Mouse (Mus musculus): ENCODE measurements around the gene Rhox3h.
"Not testable (repeated sequence)": the region's sequence is repeated elsewhere in the genome, so short reads cannot be mapped to it uniquely, and the experiment has no call there.

Gene Rhox3h

DNA sequence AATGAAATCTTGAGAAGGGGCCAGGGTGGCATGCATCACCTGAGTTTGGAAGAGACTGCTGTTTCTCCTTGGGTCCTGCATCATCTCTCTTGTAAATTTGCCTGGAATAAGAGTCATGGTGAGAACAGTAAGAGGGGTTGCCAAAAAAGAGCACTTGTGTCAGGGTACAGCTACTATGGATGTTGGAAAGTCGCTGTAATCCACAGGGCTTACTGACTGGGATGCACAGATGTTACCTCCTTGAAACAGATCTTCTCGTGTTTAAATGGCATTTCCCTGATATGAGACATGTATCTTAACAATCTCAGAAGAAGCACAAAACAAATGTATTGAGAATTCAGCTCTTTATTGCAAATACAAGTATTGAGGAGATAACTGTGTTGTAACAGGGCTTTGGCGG, at the start of gene Rhox3h:
Rhox3h (minus strand) TSS at position 101 of the 400 bp plus-strand sequence.
- not testable (repeated sequence) for DNase-seq (ENCODE audit: low spot score)

DNA sequence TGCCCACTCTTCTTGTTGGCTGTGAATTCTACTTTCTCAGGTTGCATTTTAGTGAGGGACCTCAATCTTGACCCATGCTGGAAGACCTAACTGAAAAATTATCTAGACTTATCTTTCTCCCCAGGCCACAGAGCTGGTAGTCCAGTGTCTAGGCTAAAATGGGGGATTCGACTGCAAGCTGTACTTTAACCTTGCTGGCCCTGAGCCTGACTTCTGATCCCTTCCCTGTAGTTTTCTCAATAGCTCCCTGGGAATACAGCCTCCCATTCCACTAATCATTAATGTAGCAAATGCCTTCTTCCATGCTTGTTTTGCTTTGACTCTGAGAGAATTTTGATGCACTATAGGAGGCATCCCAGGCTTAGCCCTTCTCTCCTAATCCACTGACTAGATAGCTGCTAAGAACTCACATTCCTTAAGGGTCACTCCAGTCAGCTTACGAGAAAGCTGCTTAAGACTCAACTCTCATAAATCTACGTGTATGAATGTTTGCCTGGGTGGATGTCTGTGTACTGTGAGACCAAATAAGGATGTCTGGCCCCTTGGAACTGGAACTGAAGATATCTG, 33.3 kb upstream of the Rhox3h start:
- DNase-seq (ENCODE audit: low spot score) = peak; percentile 64

DNA sequence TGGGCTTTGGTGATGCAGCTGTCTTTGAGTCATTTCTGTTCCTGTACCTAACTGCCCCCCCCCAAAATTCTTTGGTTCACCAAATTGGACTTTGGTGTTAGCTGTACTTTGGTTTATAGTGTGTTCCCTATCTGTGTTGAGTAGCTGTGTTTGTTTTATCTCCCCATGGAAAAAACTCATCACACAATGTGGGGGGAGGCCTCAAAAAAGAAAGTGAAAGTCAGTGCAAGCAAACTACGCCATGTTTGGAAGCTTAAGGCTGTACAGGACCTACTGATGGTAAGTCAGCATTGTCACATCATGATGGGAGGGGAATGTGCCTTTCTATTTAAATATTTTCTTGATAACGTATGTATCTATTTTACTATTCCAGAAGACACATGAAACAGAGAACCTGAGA, 23.7 kb upstream of the Rhox3h start:
- DNase-seq (ENCODE audit: low spot score) = no peak

DNA sequence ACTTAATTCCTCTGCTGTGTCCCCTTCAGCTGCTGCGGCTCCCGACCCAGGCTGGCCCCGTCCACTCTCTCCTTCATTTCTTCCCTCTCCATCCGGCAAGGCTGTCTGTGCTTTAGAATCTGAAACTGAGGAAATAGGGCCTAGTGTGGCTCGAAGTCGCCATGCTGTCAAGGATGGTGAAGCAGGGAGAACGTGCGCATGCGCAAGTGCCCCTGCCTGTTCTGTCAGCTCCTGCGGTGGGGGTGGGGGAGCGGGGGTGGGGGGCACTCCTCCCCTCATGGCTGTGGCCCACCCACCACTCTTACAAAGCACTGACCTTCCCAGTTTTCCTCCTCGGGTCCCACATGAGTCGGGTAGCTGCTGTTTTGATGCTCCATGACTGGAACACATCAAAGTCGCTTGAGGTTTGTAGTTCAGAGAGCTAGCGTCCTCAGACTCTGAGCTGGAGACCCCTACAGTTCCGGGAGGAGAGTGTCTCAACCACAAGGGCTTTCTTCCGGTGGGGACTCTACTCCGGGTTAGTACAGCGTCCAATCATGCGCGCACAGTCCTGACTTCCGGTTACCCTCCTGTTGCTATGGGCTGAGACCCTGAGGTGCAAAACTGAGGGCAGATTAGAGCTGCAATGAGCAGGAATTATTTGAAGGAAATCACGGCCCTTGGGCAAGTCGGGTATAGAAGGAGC, 14.6 kb upstream of the Rhox3h start:
- DNase-seq (ENCODE audit: low spot score) = no peak

DNA sequence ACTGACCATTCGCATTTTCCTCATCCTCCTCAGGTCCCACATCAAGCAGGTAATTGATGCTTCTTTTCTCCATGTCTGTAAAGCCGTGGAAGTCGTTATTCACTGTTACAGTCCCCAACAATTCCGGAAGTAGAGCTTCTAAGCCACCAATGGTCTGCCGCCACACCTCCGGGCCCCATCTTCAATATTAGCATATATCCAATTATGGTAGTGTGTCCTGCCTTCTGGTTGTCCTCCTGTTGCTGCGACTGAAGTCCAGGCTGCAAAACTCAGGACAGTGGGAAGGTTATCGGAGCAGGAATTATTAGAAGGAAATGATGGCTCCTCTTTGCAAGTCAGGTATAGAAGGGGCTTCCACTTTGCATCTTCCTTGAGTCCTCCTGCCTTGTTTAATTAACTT, 4.6 kb upstream of the Rhox3h start, which contains the start of gene Rhox2h:
Rhox2h (minus strand) TSS at position 101 of the 400 bp plus-strand sequence.
- not testable (repeated sequence) for DNase-seq (ENCODE audit: low spot score)

DNA sequence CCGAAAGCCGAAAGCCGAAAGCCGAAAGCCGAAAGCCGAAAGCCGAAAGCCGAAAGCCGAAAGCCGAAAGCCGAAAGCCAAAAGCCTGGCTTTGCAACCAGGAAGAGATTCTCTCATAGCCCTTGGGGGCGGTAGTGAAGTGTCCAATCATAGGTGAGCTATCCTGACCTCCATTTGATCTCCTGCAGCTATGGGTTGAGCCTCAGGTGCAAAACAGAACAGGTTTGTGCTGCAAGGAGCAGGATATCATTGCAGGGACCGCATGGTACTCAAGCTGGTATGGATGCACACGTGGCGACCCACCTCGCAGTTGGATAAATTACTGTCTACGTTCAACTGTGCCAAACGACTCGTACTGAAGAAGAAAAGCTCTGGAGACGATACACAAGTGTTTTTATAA, 17.3 kb downstream of the Rhox3h start, which contains the start of gene Rhox4g:
Rhox4g (minus strand) TSS at position 101 of the 400 bp plus-strand sequence.
- not testable (repeated sequence) for DNase-seq (ENCODE audit: low spot score)

DNA sequence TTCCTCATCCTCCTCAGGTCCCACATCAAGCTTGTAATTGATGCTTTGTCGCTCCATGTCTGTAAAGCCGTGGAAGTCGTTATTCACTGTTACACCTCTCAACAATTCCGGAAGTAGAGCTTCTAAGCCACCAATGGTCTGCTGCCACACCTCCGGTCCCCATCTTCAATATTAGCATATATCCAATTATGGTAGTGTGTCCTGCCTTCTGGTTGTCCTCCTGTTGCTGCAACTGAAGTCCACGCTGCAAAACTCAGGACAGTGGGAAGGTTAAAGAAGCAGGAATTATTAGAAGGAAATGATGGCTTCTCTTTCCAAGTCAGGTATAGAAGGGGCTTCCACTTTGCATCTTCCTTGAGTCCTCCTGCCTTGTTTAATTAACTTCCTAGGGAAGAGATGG, 25.2 kb downstream of the Rhox3h start, which contains the start of gene Rhox2g:
Rhox2g (minus strand) TSS at position 101 of the 400 bp plus-strand sequence.
- not testable (repeated sequence) for DNase-seq (ENCODE audit: low spot score)

DNA sequence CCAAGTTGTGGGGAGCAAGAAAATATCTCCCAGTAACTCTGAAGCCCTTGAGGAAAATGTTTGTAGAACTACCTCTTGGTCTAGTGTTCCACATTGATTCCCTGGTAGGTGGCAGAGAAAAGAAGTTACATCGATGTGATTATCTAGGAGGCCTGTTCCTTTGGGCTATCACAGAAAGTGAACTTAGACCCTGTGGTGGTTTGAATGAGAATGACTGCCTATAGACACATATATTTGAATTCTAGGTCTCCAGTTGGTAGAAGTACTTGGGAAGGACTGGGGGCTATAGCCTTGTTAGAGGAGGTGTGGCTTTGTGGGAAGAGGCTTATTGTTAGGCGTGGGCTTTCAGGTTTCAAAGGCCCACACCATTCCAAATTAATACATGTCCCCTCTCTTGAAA, 40.1 kb downstream of the Rhox3h start, which contains the start of gene Rhox3g:
Rhox3g (minus strand) TSS at position 101 of the 400 bp plus-strand sequence.
- not testable (repeated sequence) for DNase-seq (ENCODE audit: low spot score)

Data from yolk sac, embryonic 10.5 days (tissue).